Mouse (Mus musculus) heart, adult 2 months (tissue): ENCODE measurements around the gene Emp2. TPM values are rescaled to one million over a fixed set of nuclear protein-coding genes. Genes with fewer than 3 reads are reported as not detected.
"Not testable (repeated sequence)": the region's sequence is repeated elsewhere in the genome, so short reads cannot be mapped to it uniquely, and the experiment has no call there.

Experiments
- DNase-seq, 2 experiments: peaks; one replicate each; pipeline ENCODE4 v3.0.0; 2021
- H3K27ac ChIP-seq: fragments of 200-600 bp; 2 replicates; pipeline ENCODE4 v1.8.1; 2022
- H3K27me3 ChIP-seq: fragments of 200-500 bp; 2 replicates; pipeline ENCODE4 v1.6.1; 2012; ENCODE audit warnings: mild to moderate bottlenecking, low read length, inconsistent platforms, mixed read lengths; ENCODE audit not compliant: control insufficient read depth, insufficient read depth
- H3K36me3 ChIP-seq: fragments of 200-500 bp; 2 replicates; pipeline ENCODE4 v1.6.1; 2012; ENCODE audit warnings: low read length, inconsistent platforms; ENCODE audit not compliant: control insufficient read depth, insufficient read depth
- H3K4me1 ChIP-seq: fragments of 200-500 bp; 2 replicates; pipeline ENCODE4 v1.6.1; 2011; ENCODE audit warnings: low read length; ENCODE audit not compliant: control insufficient read depth, insufficient read depth
- H3K4me3 ChIP-seq: fragments of 200-600 bp; 2 replicates; pipeline ENCODE4 v1.8.1; 2022
- H3K79me2 ChIP-seq: fragments of 200-500 bp; replicated peaks from 2 replicates; pipeline ENCODE4 v1.6.1; 2012; ENCODE audit warnings: mild to moderate bottlenecking, inconsistent platforms, low read length, moderate library complexity, mixed read lengths; ENCODE audit not compliant: control insufficient read depth, insufficient read depth
- H3K9ac ChIP-seq: fragments of 200-500 bp; 2 replicates; pipeline ENCODE4 v1.6.1; 2012; ENCODE audit warnings: low read depth, mild to moderate bottlenecking, control low read depth, inconsistent platforms, low read length, mixed read lengths
- CTCF ChIP-seq: fragments of 200-600 bp; IDR thresholded peaks from 2 replicates; pipeline ENCODE4 v1.8.1; 2022; ENCODE audit warnings: antibody characterized with exemption, mild to moderate bottlenecking, moderate library complexity
- EP300 ChIP-seq: fragments of 200-500 bp; IDR thresholded peaks from 2 replicates; pipeline ENCODE4 v1.6.1; 2011; ENCODE audit warnings: low read depth, low read length, control low read depth; ENCODE audit not compliant: insufficient read depth
- POLR2A ChIP-seq: fragments of 200-500 bp; IDR thresholded peaks from 2 replicates; pipeline ENCODE4 v1.6.1; 2011; ENCODE audit warnings: mild to moderate bottlenecking, low read depth, low read length, control low read depth; ENCODE audit not compliant: insufficient read depth
- WGBS: fragments of 180-500 bp; shearing (Covaris S2); methylation state at CpG from one replicate; pipeline ENCODE4 v1.1.7; 2018; 5-methylcytosine and 5-hydroxymethylcytosine counted together
- intact Hi-C: fragments of 180-260 bp; cut with DNase I; formaldehyde crosslinking; loops from one replicate; pipeline ENCODE4 v1.15.1; 2025
- polyA plus RNA-seq: library from polyadenylated mRNA; depleted of rRNA; stranded (reverse); fragments of >200 nt; gene quantifications from 2 replicates; pipeline ENCODE4 v1.2.3, GENCODE M21; 2012
- total RNA-seq, 2 experiments: library from RNA; stranded (reverse); gene quantifications; 2 replicates each; pipeline ENCODE4 v1.2.3; 2021

Emp2 gene
- total and polyA plus RNA-seq, 3 experiments, result 33.6 to 49.9 (median 34.1) TPM

DNA sequence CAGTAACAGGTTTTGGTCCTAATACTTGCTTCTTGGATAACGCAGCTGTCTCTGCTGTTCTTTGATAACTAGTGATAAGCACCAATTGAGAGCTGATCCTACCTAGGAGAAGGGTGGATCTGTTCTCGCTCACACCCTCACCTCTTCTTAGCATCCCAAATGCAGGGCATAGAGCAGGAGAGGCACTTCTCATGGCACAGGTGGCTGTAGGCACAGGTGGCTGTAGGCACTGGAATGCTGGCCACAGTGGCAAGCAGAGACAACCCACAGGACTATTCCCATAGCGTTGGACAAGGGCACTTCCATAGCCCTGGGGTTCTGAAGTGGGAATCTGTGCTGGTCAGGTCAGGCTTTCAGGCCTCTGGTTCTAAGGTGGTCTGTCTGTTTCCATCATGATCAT lies 31.9 kb downstream of the Emp2 start:
- no peaks in the 10 kb centered on the region; the same call in 1 of the 2 replicates for H3K27me3 ChIP-seq
- intact Hi-C loops, result loop anchor here (2.0 kb wide), 2 partner anchors 29 to 111 kb away; no protein-coding TSS in a partner anchor
- DNase-seq, result peak in 1 of 2 experiments; percentile 8
- TF ChIP-seq CTCF, result no peak
- no peak for TF ChIP-seq EP300
- TF ChIP-seq POLR2A, result no peak
- no peak overlapping the region for H3K9ac ChIP-seq
- H3K79me2 ChIP-seq, result no peaks in the 10 kb centered on the region
- H3K27ac ChIP-seq, result no peak overlapping the region
- H3K4me3 ChIP-seq, result no peak overlapping the region
- H3K36me3 ChIP-seq, result no peaks in the 10 kb centered on the region
- H3K4me1 ChIP-seq, result no peaks in the 10 kb centered on the region; the same call in 1 of the 2 replicates
- WGBS, result 83% methylated on average over 3 of the region's 3 CpGs

DNA sequence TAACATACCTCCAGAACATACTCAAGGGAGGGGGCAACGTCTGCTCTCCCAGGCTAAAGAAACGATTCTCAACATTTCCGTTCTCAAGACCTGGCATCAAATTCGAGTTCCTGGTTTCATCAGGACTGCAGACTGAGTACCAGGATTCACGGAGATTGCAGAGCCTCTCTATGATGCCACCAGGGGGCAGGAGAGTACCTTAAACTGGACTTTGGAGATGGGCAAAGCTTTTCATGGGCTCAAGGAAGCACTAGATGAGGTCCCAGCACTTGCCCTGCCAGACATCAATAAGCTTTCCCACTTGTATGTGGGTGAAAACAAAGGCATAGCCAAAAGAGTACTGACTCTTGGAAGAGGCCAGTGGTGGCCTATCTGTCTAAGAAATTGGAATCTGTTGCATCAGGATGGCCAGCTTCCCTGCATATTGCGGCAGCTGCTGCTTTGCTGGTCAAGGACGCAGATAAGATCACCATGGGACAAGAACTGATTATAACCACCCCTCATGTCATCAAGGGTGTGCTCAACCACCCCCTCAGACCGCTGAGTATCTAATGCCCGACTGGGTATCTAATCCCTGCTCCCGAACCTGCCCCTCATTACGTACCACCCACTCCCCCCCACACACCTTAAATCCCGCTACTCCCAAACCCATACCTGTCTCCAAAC lies 33.3 kb downstream of the Emp2 start:
- TF ChIP-seq EP300 (peak; percentile 71; the same call in 1 of the 2 replicates), CTCF (peak; percentile 94), POLR2A (0 out of 2 replicates have a peak, but pooled peaks have one; percentile 5)

DNA sequence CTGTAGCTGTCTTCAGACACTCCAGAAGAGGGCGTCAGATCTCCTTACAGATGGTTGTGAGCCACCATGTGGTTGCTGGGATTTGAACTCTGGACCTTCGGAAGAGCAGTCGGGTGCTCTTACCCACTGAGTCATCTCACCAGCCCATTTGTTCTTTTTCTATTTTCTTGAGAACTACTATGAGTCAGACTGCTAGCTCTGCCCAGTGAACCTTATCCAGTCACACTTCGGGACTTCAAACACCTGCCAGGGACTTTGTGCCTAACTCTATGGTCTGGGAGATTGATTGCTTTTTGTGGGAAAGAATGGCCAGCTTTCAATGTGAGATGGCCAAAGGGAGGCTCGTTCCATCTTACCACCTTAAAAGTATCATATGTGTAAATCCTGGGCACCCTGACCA lies 37.0 kb downstream of the Emp2 start:
- intact Hi-C loops, H3K27me3 ChIP-seq, H3K27ac ChIP-seq, DNase-seq, H3K36me3 ChIP-seq, H3K4me1 ChIP-seq, H3K79me2 ChIP-seq, H3K9ac ChIP-seq, H3K4me3 ChIP-seq: not testable (repeated sequence)
- 82% methylated on average over 5 of the region's 5 CpGs for WGBS

More for the DNA sequence above, 33.3 kb downstream of the Emp2 start:
- Histone ChIP-seq H3K27ac (no peak overlapping the region), H3K27me3 (no peaks in the 10 kb centered on the region; the same call in 1 of the 2 replicates), H3K79me2 (no peaks in the 10 kb centered on the region), H3K4me3 (no peak overlapping the region), H3K9ac (no peak overlapping the region), H3K36me3 (no peaks in the 10 kb centered on the region), H3K4me1 (no peaks in the 10 kb centered on the region)
- intact Hi-C loops, result loop anchor here (2.0 kb wide), 2 partner anchors 30 to 112 kb away; no protein-coding TSS in a partner anchor
- 39% methylated on average over 12 of the region's 12 CpGs for WGBS
- peak; percentile 74 to 78 for DNase-seq

DNA sequence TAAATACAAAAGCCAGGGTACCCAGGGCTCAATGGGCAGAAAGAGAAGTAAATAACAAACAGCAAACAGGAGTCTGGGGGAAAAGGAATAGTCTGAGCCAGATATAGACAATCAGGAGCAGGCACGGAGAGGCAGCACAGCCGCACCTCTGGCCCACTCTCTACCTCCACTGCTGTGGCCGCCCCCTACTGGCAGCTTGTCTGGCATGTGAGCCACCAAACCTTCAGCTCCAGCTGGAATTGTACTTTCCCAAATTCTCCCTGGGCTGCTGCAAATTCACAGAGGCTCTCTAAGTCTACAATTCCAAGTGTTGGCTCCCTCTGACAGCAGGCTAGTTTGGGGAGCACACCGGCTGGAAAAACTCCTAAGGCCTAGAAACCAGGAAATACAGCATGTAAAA lies 39.3 kb downstream of the Emp2 start:
- Histone ChIP-seq H3K79me2 (no peaks in the 10 kb centered on the region), H3K9ac (no peak overlapping the region), H3K27ac (no peak overlapping the region), H3K36me3 (no peaks in the 10 kb centered on the region), H3K4me3 (no peak overlapping the region), H3K27me3 (no peaks in the 10 kb centered on the region; the same call in 1 of the 2 replicates), H3K4me1 (no peaks in the 10 kb centered on the region)
- TF ChIP-seq EP300, result no peak
- TF ChIP-seq CTCF, result peak; percentile 49
- DNase-seq, result no peak
- WGBS, result 64% methylated on average over 4 of the region's 4 CpGs
- intact Hi-C loops, result no loop called here

DNA sequence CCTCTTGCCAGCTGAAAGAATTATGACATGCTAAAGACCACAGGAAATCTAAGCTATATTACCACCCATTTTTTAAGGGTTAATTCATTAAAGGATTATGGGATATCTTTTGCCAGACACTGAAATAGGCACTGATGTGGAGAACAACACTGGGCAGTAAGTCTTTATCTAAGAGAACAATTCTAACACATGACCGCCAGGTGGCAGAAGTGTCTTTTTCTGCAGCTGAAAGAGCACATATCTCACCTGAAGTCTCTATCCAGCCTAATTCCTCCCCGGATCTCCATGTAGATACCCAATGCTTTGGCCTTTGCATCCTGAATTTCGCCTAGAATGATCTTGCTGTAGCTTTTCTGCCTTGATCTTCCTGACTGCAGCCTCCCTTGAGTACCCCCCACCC lies 41.5 kb downstream of the Emp2 start:
- H3K79me2 ChIP-seq, result no peaks in the 10 kb centered on the region
- 8% methylated on average over 3 of the region's 3 CpGs for WGBS
- no peaks in the 10 kb centered on the region for H3K27me3 ChIP-seq
- H3K4me3 ChIP-seq, result no peak overlapping the region
- TF ChIP-seq EP300, result no peak
- peak; percentile 85 for TF ChIP-seq CTCF
- H3K27ac ChIP-seq, result no peak overlapping the region
- H3K4me1 ChIP-seq, result no peaks in the 10 kb centered on the region
- H3K36me3 ChIP-seq, result no peaks in the 10 kb centered on the region
- DNase-seq, result peak in 1 of 2 experiments; percentile 51
- intact Hi-C loops, result loop anchor here (2.0 kb wide), 1 partner anchor 249 kb away; no protein-coding TSS in a partner anchor
- no peak overlapping the region for H3K9ac ChIP-seq

DNA sequence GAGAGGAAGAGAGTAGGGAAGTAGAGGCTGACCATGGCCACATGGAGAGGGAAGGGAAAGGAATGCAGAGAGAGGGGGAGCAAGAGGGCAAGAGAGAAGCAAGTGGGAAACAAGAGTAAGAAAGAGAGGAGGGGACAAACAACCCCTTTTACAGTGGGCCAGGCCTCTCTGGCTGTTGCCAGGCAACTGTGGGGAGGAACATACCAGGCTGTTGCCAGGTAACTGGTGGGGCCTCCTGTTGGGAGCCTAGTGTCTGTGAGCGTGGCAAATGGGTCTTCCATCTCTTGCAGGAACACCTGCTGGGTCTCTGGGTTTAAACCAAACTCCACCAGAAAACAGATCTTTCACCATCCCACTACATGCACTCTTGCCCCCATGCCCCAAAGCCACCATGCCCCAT lies 59.8 kb downstream of the Emp2 start:
- Histone ChIP-seq H3K9ac (no peak overlapping the region), H3K27ac (no peak overlapping the region), H3K36me3 (no peaks in the 10 kb centered on the region), H3K79me2 (no peaks in the 10 kb centered on the region), H3K27me3 (no peaks in the 10 kb centered on the region), H3K4me3 (no peak overlapping the region), H3K4me1 (no peaks in the 10 kb centered on the region)
- no peak for TF ChIP-seq EP300
- no peak for TF ChIP-seq POLR2A
- TF ChIP-seq CTCF, result no peak
- no peak for DNase-seq
- intact Hi-C loops, result no loop called here
- WGBS, result 50% methylated on average over 1 of the region's 1 CpGs
